In the genomic region with DNA sequence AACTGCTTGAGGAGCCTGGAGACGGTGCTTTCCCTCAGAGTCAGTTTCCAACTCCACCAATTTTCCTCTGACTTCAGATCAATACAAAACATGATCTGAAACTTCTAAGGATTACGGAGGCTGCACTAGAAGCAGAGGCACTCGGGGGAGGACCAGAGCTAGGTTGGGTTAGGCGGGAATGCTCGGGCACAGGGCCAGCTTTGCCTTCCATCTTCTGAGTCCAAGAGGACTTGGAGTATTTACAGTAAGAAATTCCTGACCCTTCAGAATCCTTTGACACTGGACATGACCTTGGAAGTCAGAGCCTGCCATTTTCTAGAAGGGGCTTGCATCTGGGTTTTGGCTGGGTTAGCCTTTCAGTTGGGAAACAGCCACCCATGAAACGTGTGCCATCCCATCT, we compare ENCODE assay signal across 20 mouse cellular contexts.
DNase-seq lines count a peak whose midpoint lies in the region; ATAC-seq and TF ChIP-seq lines count a peak whose summit lies in the region.
"Had no signal": no experiment of that assay in that cellular context is flagged by ENCODE, and none has a peak within 500 bp of the region (broad histone marks: within the 10 kb centered on the region; RNA-seq: fewer than 3 reads in every experiment).

No protein-coding gene starts in this region.

- no peak overlapping the region for H3K9ac ChIP-seq in heart, embryonic 11.5 days (ENCODE audit: low read depth, low read length)
- H3K9ac ChIP-seq in lung, embryonic 14.5 days, result no peak overlapping the region
- H3K9ac ChIP-seq: heart, embryonic 15.5 days; hindbrain, embryonic 14.5 days had no signal

- H3K36me3 ChIP-seq in heart, embryonic 11.5 days (ENCODE audit: control insufficient read depth, insufficient read depth, low read length), result no peaks in the 10 kb centered on the region
- no peaks in the 10 kb centered on the region for H3K36me3 ChIP-seq in lung, embryonic 14.5 days (ENCODE audit: insufficient read depth)
- H3K36me3 ChIP-seq: embryonic facial prominence, embryonic 10.5 days; heart, embryonic 10.5 days; heart, embryonic 15.5 days; hindbrain, embryonic 10.5 days had no signal

- no peak for TF ChIP-seq CTCF in lung, embryonic 14.5 days (IDR thresholded peaks at IDR 0.05; ENCODE audit: low read depth)
- TF ChIP-seq CTCF in layer of hippocampus, adult 2 months (conservative IDR thresholded peaks at IDR 0.05), result no peak

- no peaks in the 10 kb centered on the region for H3K4me1 ChIP-seq in heart, embryonic 11.5 days (ENCODE audit: control insufficient read depth, insufficient read depth, low read length)
- H3K4me1 ChIP-seq in lung, embryonic 14.5 days (ENCODE audit: insufficient read depth), result no peaks in the 10 kb centered on the region
- H3K4me1 ChIP-seq: heart, embryonic 10.5 days; heart, embryonic 15.5 days; hindbrain, embryonic 10.5 days had no signal

- H3K9me3 ChIP-seq in heart, embryonic 11.5 days (replicated peaks; ENCODE audit: control insufficient read depth, low read length), result no peaks in the 10 kb centered on the region
- H3K9me3 ChIP-seq in lung, embryonic 14.5 days (ENCODE audit: low read depth, low read length), result no peaks in the 10 kb centered on the region
- H3K9me3 ChIP-seq: embryonic facial prominence, embryonic 10.5 days; heart, embryonic 10.5 days; heart, embryonic 15.5 days; hindbrain, embryonic 10.5 days had no signal

- H3K27me3 ChIP-seq in heart, embryonic 11.5 days (ENCODE audit: control insufficient read depth, insufficient read depth, low read length), result no peaks in the 10 kb centered on the region
- H3K27me3 ChIP-seq in lung, embryonic 14.5 days (ENCODE audit: insufficient read depth, low read length), result no peaks in the 10 kb centered on the region
- H3K27me3 ChIP-seq: heart, embryonic 15.5 days had no signal

- no peak for ATAC-seq in heart, embryonic 11.5 days (replicated peaks; ENCODE audit: insufficient number of reproducible peaks, low FRiP score, low TSS enrichment)
- ATAC-seq in lung, embryonic 14.5 days (ENCODE audit: insufficient read depth), result no peak
- ATAC-seq: forebrain, embryonic 14.5 days had no signal

- no peak overlapping the region for H3K4me2 ChIP-seq in heart, embryonic 11.5 days
- no peak overlapping the region for H3K4me2 ChIP-seq in lung, embryonic 14.5 days
- H3K4me2 ChIP-seq: heart, embryonic 15.5 days; hindbrain, embryonic 14.5 days had no signal

- 70% methylated on average over 6 of the region's 6 CpGs for WGBS in heart, embryonic 11.5 days (ENCODE audit: insufficient replicate concordance)
- 50% methylated on average over 6 of the region's 6 CpGs for WGBS in lung, embryonic 14.5 days

- no peak overlapping the region for H3K4me3 ChIP-seq in heart, embryonic 11.5 days (ENCODE audit: low read depth, low read length)
- H3K4me3 ChIP-seq in lung, embryonic 14.5 days (ENCODE audit: low read depth, low read length), result no peak overlapping the region
- H3K4me3 ChIP-seq in layer of hippocampus, adult 2 months, result no peak overlapping the region
- H3K4me3 ChIP-seq: embryonic facial prominence, embryonic 10.5 days; gastrocnemius, adult 2 months; heart, embryonic 10.5 days; heart, embryonic 15.5 days; hindbrain, embryonic 10.5 days had no signal

- no peak overlapping the region for H3K27ac ChIP-seq in heart, embryonic 11.5 days (ENCODE audit: low read depth, low read length)
- H3K27ac ChIP-seq in lung, embryonic 14.5 days (ENCODE audit: low read depth), result no peak overlapping the region
- H3K27ac ChIP-seq in layer of hippocampus, adult 2 months, result no peak overlapping the region
- H3K27ac ChIP-seq: embryonic facial prominence, embryonic 10.5 days; gastrocnemius, adult 2 months; heart, embryonic 10.5 days; heart, embryonic 15.5 days; hindbrain, embryonic 10.5 days; hindbrain, embryonic 14.5 days had no signal

- peak; percentile 11 for DNase-seq in heart, postnatal 4 days
- peak; percentile 67 for DNase-seq in lung, embryonic 14.5 days
- no peak for DNase-seq in lung, postnatal 36 days
- DNase-seq in testis, postnatal 10 days (ENCODE audit: low spot score), result peak; percentile 45
- no peak for DNase-seq in testis, postnatal 14 days (ENCODE audit: low spot score)
- DNase-seq in layer of hippocampus, postnatal 14 days (ENCODE audit: low spot score in 2 of 2), result no peak
- no peak for DNase-seq in layer of hippocampus, adult 2 months (ENCODE audit: low spot score in 2 of 2)
- DNase-seq: adrenal gland, adult 8-10 months; adrenal gland, postnatal 36 days; cerebellum, adult 2 months; cerebellum, postnatal 10 days; gastrocnemius, adult 2 months; heart, adult 18-20 months had no signal

Comparison
In these comparisons a context has a peak if more than half of its experiments do, and no peak if none do; other contexts are left out.
1. DNase-seq: peak in heart, postnatal 4 days (single experiment), lung, embryonic 14.5 days (single experiment) and testis, postnatal 10 days (single experiment); none in lung, postnatal 36 days (single experiment), testis, postnatal 14 days (single experiment), layer of hippocampus, postnatal 14 days (0 of 2) and layer of hippocampus, adult 2 months (0 of 2).